Mouse (Mus musculus) NIH3T3 (cell line): ENCODE data around the gene Thoc7.
"Not testable (repeated sequence)": the region's sequence is repeated elsewhere in the genome, so short reads cannot be mapped to it uniquely, and the experiment has no call there.

ENCODE experiments used
- DNase-seq: peaks from one replicate; pipeline ENCODE4 v3.0.0-alpha.2; 2012; ENCODE audit warnings: low read depth

The Thoc7 gene

GRCm38 (mm10) chr14:13961401-13962112 is at the start of gene Thoc7, which contains the start of gene Atxn7:
Gene Thoc7, minus strand, starts transcription at chr14:13961852.
Gene Atxn7, plus strand, starts transcription at chr14:13961440.
- peak; percentile 47 for DNase-seq

DNA sequence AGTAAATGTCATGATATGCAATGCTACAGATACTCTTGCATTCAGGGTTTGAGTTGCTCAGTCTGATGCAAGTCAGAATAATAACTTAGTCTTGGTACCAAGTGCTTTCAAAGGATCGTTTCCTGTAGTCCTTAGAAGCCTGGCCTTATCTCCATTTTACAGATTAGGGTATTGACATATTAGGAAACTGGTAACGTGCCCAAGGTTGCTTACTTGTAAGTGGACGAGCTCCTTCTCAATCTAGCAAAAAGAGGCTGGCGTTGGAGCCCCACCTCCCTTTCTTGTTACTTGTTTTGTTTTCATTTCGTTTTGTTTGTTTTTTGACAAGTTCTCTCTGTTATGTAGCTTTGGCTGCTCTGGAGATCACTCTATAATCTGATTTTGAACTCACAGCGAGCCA is 48.1 kb upstream of the Thoc7 start:
- no peak for DNase-seq

DNA sequence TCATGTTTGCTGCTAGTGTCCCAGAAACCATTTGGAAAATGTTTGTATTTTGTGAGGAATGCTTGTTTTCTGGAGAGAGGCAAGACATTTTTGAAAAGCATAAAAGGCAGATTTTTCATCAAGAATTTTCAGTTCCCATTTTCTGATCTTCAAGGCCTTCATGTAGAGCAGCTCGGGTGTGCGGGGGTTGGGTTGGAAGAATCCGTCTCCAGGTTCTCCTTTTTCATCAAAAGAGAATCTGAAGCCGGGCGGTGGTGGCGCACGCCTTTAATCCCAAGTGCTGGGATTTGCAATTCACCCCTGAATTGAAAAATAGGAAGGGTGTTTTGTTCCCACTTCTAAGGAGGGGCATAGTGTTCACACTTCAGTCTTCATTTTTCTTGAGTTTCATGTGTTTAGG is 41.1 kb upstream of the Thoc7 start:
- no peak for DNase-seq

DNA sequence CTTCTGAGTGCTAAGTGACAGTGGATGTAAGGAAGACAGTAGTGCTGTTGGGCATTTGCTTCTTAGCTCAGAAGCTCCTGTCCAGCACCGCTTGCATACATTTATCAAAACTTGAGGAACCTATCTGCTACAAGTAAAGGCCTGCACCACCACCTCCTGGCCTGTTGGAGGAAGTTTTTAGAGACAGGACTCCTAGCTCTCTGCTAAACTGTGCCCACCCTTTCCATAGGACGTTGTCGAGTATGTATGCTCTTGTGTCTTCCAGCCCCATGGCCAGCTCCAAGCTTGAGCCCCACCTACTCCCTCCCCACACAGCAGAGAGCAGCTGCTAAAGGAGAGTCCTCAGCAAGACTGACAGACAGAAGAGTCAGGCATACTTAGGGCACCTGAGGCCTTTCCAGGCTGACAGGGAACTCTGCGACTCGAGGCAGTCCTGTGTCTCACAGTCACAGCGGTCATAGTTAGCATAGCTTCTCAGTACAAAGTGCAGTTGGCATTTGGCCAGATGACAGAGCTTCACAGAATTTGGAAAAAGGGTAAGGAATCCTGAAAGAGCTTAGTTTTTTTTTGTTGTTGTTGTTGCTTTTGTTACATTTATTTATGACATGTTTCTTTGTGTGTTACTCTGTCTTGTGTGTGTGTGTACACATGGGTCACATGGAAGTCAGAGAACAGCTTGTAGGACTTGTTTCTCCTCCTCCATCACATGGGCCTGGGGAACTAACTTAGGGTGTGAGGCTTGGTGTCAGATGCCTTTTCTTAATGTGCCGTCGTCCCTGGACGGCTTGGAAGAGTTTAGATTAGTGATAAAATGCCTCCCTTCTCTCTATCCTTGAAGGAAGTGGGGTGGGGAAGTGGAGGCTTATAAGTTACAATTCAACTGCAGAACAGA is 33.8 kb upstream of the Thoc7 start:
- peak; percentile 17 for DNase-seq

DNA sequence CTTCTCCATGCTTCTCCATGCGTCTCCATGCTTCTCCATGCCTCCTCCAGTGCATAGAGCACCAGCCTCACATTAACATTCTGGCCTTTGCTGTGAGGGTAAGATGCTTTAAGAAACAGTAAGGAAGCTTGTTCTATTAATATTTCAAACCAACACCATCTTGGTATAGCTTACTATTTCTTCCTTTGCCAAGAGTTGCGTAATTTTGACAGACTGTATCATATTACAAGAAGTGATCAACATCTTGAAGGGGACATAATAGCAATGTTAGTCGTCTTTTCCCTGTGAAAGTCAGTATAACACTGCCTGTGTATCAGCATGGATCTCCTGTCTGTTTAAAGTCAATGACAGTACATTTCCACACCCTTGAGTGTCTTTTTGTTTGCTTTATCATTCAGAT is 29.1 kb upstream of the Thoc7 start:
- DNase-seq = peak; percentile 47

DNA sequence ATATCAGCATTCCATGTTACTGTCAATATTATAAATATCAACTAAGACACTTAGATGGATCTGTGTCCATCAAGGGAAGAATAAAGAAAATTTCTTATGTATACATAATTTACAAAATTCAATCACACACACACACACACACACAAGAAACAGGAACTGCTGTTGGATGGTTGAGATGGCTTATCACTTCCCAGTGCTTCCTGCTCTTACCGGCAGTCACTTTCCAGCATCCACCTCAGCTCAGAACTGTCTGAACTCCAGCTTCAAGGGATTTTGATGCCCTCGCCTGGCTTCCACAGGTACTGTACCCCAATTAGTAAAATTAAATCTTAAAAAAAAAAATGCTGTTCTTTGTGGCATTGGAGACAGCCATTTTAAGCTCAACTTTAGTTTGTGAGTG is 26.7 kb upstream of the Thoc7 start:
- DNase-seq = no peak

DNA sequence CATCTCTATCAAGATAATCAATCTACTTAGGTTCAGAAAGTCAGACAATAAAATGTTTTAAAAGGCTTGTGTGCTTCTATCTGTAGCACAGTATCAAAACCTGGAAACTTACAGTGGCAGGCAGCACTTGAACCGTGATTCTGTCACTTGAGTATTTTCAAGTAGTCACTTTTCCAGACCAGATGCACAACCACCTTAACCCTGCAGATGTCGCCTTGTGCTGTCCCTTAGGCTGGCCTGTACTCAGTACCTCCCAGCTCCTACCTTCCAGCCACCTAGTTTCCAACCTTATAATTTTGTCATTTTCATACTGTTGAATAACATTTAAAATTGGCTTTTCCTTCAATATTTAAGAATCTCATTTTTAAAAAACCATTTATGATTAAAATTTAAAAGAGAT is 20.5 kb upstream of the Thoc7 start:
- DNase-seq = no peak

DNA sequence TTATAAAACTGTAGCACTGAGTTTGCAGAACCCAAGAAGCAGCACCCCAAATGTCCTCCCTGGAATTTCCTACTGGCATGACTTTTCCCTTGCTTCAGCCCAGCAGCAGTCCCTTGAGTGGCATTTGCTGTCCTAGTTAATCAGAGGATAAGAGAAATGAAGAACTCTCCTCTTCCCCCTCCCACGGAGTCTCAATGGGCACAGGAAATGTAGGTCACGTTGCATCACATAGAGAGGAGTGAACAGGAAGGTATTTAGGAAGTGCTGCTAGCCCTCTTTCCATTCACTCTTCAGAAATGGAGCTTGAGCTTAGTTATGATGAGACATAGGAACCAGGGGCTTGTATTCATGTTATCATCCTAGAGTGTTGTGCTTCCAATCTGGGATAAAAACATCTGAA is 19.6 kb upstream of the Thoc7 start:
- DNase-seq = no peak

DNA sequence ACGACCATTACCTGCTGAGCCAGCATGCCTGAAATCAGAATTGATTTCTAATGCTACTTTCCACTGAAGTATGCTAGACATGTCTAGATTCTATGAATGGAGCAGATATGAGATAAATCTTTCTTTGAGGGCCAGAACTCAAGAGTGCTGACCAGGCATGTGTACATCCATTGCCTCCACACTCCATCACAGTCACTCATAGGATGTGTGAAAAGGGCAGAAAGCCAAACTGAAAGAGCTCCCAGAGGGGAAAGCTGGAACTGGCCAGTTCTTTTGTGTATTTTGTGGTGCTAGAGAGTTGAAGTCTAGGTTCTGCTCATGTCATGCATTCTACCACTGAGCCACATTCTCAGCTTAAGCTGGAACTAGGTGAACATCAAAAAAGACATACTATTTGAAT is 15.8 kb upstream of the Thoc7 start:
- DNase-seq = peak; percentile 29

DNA sequence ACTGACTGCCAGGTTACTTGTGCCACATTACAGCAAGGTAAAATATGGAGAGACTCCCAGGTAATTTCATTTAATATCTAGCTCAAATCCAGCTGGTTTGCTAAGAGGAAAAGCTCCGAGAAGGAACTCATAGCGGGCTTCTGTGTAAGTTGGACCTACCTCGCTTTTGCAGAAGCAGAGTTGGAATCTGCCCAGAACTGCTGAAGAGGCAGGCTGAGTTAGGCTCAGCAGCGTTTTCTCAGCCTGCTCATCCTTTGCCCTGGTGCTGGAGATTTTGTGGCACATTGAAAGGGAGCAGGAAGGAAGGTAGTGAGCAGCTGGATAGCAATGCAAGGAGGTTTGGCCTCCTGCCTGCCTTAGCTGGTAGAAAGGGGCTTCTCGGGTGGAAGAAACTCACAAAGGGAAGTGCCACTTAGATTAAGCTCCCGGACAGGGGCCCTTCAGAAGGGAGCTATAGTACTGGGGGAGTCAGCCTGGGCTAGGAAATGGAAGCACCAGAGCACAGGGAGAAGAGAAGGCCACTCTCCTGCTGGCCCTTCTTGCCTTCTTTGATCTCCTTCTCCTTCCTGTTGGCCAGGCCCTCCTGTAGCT is 10.1 kb upstream of the Thoc7 start:
- no peak for DNase-seq

- DNase-seq = no peak
Observed at GRCm38 (mm10) chr14:13970513-13970912, 8.9 kb upstream of the Thoc7 start.

- DNase-seq = no peak
Observed at GRCm38 (mm10) chr14:13968476-13968875, 6.8 kb upstream of the Thoc7 start.

DNA sequence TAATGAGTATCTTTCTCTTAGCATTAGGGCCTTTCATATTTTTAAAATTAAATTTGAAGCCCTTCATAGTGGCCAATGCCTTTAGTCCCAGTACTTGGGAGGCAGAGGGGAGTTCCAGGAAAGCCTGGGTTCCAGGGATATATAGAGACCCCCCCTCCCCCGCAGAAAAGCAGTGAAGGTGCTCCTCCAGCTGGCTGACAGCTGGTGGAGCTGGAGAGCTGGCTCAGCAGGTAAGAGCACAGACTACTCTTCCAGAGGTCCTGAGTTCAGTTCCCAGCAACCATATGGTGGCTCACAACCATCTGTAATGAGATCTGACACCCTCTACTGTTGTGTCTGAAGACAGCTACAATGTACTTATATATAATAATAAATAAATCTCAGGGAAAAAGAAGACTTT is 6.0 kb upstream of the Thoc7 start:
- DNase-seq = peak; percentile 10

DNA sequence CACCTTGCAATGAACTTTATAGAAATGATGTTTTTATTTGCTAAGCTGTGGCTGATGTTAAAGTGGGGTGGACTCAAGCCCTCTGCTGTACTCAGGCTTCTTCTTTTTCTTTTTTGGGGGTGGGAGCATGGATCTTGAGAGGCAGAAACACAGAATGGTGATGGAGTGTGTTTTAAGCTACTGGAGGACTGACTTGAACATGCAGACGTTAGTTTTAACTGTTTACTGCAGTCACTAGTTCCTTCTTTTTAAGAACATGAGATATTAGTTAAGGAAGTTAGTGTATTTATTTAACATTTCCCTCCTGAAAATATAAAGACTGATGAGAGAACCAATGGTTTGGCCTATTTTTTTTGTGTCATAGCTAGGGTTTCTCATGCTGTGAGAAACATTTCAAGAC is 1.9 kb upstream of the Thoc7 start:
- DNase-seq = no peak

DNA sequence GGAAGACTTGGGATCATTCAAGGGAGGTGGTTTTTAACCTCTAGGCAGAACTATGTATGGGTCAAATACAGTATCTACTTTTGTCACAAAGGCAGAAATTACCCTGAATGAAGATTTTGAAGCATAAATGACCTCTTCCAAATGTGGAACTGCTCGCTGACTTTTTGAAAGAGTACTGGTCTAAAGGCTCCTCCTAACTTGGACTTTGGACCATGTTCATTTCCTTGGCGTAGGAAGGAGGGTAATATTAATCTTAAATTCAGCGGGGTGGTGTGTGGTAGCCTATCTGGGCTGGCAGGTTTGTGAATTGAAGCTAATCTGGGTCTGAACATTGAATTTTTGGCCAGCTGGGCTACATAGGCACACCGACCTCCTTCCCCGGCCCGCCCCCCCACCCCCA is 824 bp upstream of the Thoc7 start:
- DNase-seq = no peak

- peak; percentile 76 for DNase-seq
Observed at GRCm38 (mm10) chr14:13960482-13961325, 948 bp downstream of the Thoc7 start.

GRCm38 (mm10) chr14:13960079-13960478 is 1.6 kb downstream of the Thoc7 start:
- peak; percentile 47 for DNase-seq

- DNase-seq = not testable (repeated sequence)
Observed at GRCm38 (mm10) chr14:13952151-13952550, 9.5 kb downstream of the Thoc7 start.

DNA sequence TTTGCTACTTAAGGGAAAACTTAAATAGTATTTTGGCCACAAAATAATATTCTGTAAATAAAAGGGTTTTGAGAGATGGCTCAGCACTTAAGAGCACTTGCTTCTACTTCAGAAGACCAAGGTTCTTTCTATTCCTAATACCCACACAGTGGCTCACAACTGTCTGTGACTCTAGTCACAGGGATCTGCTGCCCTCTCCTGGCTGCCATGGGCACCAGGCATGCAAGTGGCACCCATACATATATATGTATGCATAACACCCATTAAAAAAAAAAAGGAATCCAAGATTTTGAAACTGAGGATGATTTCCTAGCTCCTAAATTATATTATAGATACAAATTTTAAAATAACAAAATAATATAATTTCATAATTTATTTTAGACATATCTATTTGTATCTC is 11.3 kb downstream of the Thoc7 start:
- peak; percentile 45 for DNase-seq

GRCm38 (mm10) chr14:13948345-13948744 is 13.3 kb downstream of the Thoc7 start:
- no peak for DNase-seq

DNA sequence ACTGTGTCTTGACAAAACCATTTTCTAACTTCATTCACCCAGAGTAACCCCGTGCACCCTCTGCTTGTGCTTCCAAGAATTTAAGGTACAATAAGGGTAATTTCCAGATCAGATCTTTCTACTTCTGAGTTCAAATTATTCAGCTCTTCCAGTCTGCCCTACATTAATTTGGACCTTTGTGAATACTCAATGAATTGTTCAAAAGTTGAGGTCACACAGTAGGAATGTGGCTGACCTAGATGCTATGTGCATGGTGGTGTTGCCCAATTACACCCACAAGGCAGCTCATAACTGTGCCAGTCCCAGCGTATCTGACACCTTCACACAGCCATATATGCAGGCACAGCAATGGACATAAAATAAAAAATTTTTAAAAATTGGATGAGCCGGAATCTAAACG is 17.0 kb downstream of the Thoc7 start:
- DNase-seq = no peak

GRCm38 (mm10) chr14:13934052-13934371 is 27.6 kb downstream of the Thoc7 start:
- DNase-seq = no peak
